Mouse (Mus musculus): ENCODE results near the gene Rbm7. TPM values are rescaled to one million over a fixed set of nuclear protein-coding genes. Genes with fewer than 3 reads are reported as not detected.

Gene Rbm7
- total RNA-seq, 2 experiments from 2014 or later: 130 to 132 TPM

Other genes with a start within 250 kb of the Rbm7 start
- 6.7 and 12.1 TPM in 2 replicates for gene Nxpe2, start 141.8 kb downstream of the Rbm7 start, total RNA-seq (2015)
- gene Nxpe2, start 141.8 kb downstream of the Rbm7 start, total RNA-seq (2017): 1.6 and 9.4 TPM in 2 replicates
- 109 and 112 TPM in 2 replicates for gene Rexo2, start 14.7 kb downstream of the Rbm7 start, total RNA-seq (2015)
- gene Rexo2, start 14.7 kb downstream of the Rbm7 start, total RNA-seq (2017): 141 and 168 TPM in 2 replicates
- gene Gm5617, start 143 bp upstream of the Rbm7 start, total RNA-seq (2015): 14.3 and 18.5 TPM in 2 replicates
- 19.7 and 26.8 TPM in 2 replicates for gene Gm5617, start 143 bp upstream of the Rbm7 start, total RNA-seq (2017)
- gene Nnmt, start 109.9 kb upstream of the Rbm7 start, total RNA-seq (2015): 0.22 and 1.9 TPM in 2 replicates
- gene Nnmt, start 109.9 kb upstream of the Rbm7 start, total RNA-seq (2017): 0.37 and 1.2 TPM in 2 replicates